Mouse (Mus musculus) left cerebral cortex, postnatal 10 days (tissue): ENCODE data around the gene Atp6v1b1. TPM values are rescaled to one million over a fixed set of nuclear protein-coding genes. Genes with fewer than 3 reads are reported as not detected.
"Not testable (repeated sequence)": the region's sequence is repeated elsewhere in the genome, so short reads cannot be mapped to it uniquely, and the experiment has no call there.

ENCODE experiments used
- DNase-seq, 2 experiments: peaks; one replicate each; pipeline ENCODE4 v3.0.0; 2021 to 2022; ENCODE audit warnings: low spot score in 2 of 2, mixed read lengths in 1 of 2; ENCODE audit errors: extremely low spot score in 1 of 2
- intact Hi-C: fragments of 180-260 bp; cut with DNase I; formaldehyde crosslinking; loops from one replicate; pipeline ENCODE4 v1.15.1; 2025
- total RNA-seq, 2 experiments: library from RNA; stranded (reverse); gene quantifications; 2 replicates each; pipeline ENCODE4 v1.2.3; 2021

Gene Atp6v1b1
- total RNA-seq, 2 experiments from 2014 or later, result 0.18 to 0.32 TPM

GRCm38 (mm10) chr6:83766982-83767381 is 24.2 kb downstream of the Atp6v1b1 start:
- intact Hi-C loops, result no loop called here
- DNase-seq, result no peak

DNA sequence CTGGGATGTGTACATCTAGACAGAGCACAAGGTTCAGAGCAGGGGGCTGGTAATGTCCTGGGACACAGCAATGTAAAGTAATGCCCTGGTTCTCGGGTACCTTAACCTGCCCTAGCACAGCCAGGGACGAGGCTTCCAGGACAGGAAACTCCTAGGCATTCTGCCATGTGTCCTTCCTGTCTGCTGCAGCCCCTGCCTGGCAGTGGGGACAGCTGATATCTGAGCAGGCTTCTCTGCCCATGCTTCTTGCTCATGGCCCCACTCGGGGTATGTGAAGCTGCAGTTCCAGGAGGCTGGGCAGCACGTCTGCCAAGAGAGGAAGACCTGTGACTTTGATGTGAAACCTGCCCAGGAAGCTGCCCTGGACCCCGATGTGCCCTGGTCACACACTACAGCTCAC is 25.7 kb downstream of the Atp6v1b1 start:
- intact Hi-C loops, result no loop called here
- DNase-seq, result no peak

DNA sequence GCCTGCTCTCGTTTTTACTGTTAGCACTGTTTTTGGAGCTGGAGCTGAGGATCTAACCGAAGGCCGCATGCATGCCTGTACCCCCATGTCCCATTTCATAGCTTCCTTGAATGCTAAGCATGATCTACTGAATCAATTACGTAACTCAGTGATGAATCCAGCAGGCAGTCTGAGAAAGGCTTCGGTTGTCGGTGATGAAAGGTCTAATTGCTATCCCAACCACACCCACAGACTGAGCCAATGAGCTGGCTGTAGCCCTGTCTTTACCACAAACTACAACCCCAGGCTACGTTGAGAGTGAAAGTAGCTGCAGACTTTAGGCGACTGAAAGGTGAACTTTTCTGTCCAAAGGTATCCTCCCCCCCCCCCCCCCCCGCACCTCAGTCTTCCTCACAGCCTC is 31.3 kb downstream of the Atp6v1b1 start:
- intact Hi-C loops, result no loop called here
- no peak for DNase-seq

GRCm38 (mm10) chr6:83774781-83775563 is 32.2 kb downstream of the Atp6v1b1 start:
- intact Hi-C loops, result loop anchor here (5.0 kb wide), 1 partner anchor 83 kb away; no protein-coding TSS in a partner anchor
- DNase-seq, result no peak

- intact Hi-C loops, result loop anchor here (5.0 kb wide), 1 partner anchor 83 kb away; no protein-coding TSS in a partner anchor
- DNase-seq, result peak; percentile 87 to 94
These were observed 33.0 kb downstream of the Atp6v1b1 start, which contains the start of gene Tex261 for GRCm38 (mm10) chr6:83775638-83776293. Tex261 (minus strand) TSS chr6:83775813.

DNA sequence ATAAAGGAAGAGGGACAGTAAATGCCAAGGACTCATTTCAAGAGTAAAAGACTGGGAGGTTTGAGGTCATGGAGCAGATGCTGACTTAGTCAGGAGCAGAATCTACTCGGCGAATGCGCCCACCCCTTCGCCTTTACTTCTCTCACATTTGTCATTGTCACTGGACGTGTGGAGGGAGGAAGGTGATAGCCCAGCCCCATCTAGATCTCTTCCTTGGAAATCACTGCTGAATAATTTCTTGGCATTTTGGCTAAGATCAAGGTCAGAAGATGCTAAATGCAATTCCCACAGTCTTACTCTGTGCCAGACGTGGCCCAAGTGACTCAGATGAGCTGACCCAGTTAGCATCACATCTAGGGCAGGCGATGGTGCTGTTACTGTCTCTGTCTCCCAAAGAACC is 35.5 kb downstream of the Atp6v1b1 start:
- intact Hi-C loops, result loop anchor here (5.0 kb wide), 1 partner anchor 86 kb away; no protein-coding TSS in a partner anchor
- no peak for DNase-seq

DNA sequence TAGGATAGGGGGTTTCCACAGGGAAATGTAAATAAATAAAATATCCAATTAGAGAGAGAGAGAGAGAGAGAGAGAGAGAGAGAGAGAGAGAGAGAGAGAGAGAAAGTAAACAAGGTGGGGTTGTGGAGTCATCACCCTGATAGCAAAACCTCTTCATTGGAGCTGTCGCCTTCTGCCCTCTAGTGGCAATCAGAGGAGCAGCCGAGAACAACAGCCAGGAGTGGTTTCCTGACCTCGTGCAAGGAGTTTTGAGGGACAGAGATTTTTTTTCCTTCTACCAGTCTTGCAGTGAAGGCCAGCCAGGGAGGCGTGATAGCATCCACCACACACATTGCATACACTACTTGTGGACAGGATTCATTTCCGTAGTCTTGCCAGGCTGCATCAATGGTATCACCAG is 36.2 kb downstream of the Atp6v1b1 start:
- intact Hi-C loops, result loop anchor here (5.0 kb wide), 1 partner anchor 87 kb away; no protein-coding TSS in a partner anchor
- no peak for DNase-seq

- no peak for DNase-seq
- intact Hi-C loops, result no loop called here
These were observed 43.6 kb downstream of the Atp6v1b1 start for GRCm38 (mm10) chr6:83786426-83786825.

DNA sequence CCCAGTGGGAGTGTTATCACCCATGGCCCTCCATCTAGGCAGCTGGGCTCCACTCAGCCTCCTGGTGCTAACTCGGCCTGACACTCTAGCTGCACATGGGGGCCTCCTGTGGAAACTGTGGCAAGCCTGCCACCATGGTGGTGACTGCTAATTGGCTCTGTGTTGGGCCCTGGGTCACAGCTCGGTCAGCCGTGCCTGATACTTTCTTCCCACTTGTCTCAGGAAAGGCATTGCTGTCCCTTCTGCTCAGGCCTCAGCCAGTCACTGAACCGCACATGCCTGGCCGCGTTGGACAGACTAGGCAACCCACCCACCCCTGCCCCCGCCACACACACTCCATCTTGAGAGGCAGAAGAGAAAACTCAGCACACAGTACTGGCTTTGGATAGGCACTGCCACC is 45.8 kb downstream of the Atp6v1b1 start:
- intact Hi-C loops, result no loop called here
- no peak for DNase-seq

DNA sequence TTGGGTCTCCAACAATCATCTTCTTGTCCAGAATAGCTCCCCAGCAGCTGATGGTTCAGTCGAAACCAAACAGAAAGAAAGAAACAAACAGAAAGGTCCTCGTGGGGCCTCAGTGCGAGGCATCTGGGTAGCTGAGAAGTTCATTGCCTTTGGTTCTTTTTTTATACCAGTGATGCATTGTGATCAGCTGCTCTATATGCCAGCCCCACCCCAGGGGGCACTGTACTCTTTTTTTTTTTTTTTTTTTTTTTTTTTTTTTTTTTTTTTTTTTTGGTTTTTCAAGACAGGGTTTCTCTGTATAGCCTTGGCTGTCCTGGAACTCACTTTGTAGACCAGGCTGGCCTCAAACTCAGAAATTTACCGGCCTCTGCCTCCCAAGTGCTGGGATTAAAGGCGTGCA is 47.7 kb downstream of the Atp6v1b1 start:
- DNase-seq, intact Hi-C loops: not testable (repeated sequence)

GRCm38 (mm10) chr6:83791251-83791890 is 48.6 kb downstream of the Atp6v1b1 start:
- no peak for DNase-seq
- intact Hi-C loops, result no loop called here

- peak; percentile 91 to 96 for DNase-seq
- intact Hi-C loops, result no loop called here
These were observed 52.0 kb downstream of the Atp6v1b1 start, which contains the start of gene Nagk for GRCm38 (mm10) chr6:83794760-83795296. Nagk (plus strand) TSS chr6:83794982.

GRCm38 (mm10) chr6:83795492-83795900 is 52.7 kb downstream of the Atp6v1b1 start:
- peak in 1 of 2 experiments; percentile 55 for DNase-seq
- intact Hi-C loops, result no loop called here

GRCm38 (mm10) chr6:83796686-83797085 is 53.9 kb downstream of the Atp6v1b1 start:
- no peak for DNase-seq
- intact Hi-C loops, result no loop called here

DNA sequence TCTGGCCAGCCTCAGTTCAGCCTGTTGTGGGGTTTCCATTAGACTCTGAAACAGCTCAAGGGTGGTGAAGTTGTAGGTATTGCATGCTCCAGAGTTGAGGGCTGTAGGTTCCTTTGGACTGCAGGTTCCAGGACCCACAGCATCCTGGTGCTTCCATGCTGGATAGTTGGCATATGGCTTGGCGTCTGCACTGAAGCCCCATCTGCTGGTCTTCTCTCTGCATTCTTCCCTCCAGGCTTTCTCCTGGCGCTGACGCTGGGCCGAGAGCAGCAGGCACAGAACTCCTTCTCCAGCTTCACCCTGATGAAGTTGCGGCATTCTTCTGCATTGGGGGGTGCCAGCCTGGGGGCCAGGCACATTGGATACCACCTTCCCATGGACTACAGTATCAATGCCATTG is 59.2 kb downstream of the Atp6v1b1 start:
- DNase-seq, result no peak
- intact Hi-C loops, result no loop called here

DNA sequence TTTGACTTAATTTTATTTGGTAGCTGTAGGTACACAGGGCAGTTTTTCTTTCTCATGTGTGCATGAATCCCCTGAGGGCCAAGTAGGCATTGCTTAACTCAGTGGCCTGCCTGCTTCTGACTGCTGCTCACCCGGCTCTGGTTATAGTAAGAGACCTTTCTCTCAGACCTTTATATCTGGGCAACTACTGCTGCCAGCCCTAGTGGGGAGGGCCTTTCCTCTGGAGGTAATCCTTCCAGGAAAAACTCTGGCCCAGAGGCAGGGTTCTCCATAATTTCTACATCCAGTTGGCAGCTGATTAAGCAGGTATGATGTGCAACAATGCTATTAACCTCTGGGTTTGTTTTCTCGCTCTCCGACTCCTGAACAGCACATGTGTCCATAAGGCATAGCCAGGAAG is 60.1 kb downstream of the Atp6v1b1 start:
- intact Hi-C loops, result no loop called here
- no peak for DNase-seq
